Mouse (Mus musculus): ENCODE data around the gene Mypop.

Mypop gene

DNA sequence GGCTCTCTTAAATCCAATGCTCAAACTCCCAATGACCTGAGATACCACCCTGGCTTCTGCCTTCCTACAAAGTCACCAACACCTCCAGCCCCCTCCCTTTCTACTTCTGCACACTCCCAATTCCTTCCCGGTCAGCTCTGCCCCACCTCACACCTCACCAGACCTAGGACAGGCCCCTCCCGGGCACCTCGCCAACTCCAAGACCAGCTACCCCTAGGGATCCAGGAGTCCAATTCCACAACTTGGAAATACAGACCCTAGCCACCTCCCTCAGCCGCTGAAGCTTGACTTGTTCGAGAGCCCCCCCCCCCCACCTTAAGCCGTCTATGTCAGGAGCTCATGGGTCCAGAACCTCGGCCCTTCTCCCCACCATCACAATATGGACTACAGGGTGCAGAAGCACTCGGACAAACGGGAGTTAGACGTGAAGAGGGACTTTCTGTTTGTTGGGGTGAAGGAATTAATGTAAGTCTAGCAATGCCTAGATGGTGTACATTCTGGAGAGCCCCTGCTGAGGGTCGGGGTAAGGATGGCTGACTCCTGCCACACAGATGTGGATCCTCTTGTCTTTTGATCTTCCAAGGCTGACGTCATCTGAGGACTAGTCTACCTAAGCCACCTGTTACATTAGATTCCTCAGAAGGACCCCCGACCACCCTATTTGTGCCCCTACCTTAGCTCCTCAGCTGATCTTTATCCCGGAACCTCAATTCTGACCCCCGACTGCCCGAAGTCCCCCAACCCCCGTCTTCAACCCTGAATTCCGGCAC is 31.3 kb downstream of the Mypop start:
- DNase-seq: no peak

DNA sequence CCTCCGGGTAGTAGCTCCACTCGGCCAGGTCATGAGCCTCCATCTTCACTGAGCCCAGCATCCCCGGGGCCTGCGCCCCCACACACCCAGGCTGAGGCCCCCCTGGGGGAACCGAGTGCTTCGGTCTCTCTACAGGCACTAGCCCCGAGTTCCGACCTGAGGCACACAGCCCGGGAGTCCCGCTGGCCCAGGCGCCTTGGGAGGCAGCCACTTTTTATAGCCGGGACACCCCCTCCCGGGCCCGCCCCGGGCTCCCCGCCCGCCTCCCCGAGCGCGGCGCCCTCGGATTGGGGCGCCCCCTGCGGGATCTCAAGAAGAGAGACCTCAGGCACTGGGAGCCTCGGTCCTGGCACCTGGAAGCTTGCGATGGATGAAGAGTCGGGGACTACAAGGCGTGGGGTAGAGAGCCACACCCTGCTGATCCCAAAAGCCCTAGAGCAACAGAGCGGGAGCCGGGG is 32.3 kb downstream of the Mypop start, which contains the start of gene Foxa3:
Gene Foxa3, minus strand, starts transcription at position 182 of the 458 bp plus-strand sequence.
- DNase-seq: peak; percentile 39 to 53

DNA sequence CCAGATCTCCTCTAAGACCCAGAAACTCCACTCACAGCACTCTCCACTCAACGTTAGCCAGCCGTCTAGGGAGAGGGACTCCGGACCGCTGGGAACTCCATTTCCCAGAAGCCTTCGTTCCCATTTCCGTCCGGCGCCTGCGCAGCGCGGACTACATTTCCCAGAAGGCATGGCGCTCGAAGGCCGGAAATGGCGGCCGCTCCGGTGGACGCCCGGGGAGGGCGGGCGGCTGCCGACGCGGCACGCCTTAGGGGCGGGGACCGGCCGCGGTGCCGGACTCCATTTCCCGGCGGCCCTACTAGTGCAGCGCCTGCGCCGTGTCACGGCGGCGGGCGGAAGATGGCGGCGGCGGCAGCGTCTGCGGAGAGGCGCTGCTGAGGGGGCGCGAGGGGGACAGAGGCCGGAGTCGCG is 33.1 kb downstream of the Mypop start, which contains the start of gene Sympk:
Gene Sympk, plus strand, starts transcription at position 282 of the 411 bp plus-strand sequence.
- peak; percentile 93 to 94 for DNase-seq

- DNase-seq: peak; percentile 49 to 51
Observed at GRCm38 (mm10) chr7:19024581-19025255, 33.7 kb downstream of the Mypop start.

- no peak for DNase-seq
Observed at GRCm38 (mm10) chr7:19028067-19028466, 37.0 kb downstream of the Mypop start.

GRCm38 (mm10) chr7:19029084-19029653 is 38.1 kb downstream of the Mypop start:
- DNase-seq: peak; percentile 31 to 32

GRCm38 (mm10) chr7:19031641-19032040 is 40.6 kb downstream of the Mypop start:
- DNase-seq: no peak

DNA sequence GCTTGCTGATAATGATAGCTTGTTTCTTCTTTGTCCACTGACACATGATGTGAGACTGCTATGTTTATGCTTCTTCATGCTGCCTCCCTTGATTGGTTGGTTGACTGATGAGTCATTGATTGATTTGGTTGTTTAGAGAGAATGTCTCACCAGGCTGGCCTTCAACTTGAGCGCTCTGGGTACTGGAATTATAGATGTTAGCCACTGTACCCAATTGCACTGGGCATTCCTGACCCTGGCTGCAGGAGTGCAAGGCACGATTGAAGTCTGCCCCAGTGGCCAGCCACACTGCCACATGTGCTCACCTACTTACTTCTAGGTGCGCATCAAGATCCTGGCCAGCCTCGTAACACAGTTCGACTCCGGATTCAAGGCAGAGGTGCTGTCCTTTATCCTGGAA is 53.6 kb downstream of the Mypop start:
- no peak for DNase-seq

- no peak for DNase-seq
Observed at GRCm38 (mm10) chr7:19046286-19047069, 55.4 kb downstream of the Mypop start.

GRCm38 (mm10) chr7:19048006-19048527 is 57.0 kb downstream of the Mypop start:
- no peak for DNase-seq

DNA sequence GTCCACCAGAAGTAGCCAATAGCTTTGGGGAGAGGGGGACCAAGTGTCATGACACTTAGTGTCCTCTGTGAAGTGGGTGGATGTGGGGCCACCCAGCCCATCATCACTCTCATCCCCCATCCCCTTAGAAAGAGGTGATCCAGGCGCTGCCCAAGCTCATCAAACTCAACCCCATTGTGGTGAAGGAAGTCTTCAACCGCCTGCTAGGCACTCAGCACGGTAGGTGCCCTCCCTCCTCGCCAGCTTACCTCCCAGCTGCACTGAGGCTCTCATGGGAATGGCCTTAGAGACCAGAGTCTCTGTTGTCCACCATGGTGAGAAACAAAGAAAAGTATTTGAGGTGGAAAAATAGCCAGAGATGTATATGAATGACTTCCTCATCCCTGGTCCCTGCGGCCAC is 58.2 kb downstream of the Mypop start:
- DNase-seq: no peak

GRCm38 (mm10) chr7:19050172-19050571 is 59.1 kb downstream of the Mypop start:
- DNase-seq: no peak

- no peak for DNase-seq
Observed at GRCm38 (mm10) chr7:19051161-19051560, 60.1 kb downstream of the Mypop start.

Data from thymus, adult 18-20 months (tissue).